Mouse (Mus musculus): ENCODE data around the gene Gm7361. TPM values are rescaled to one million over a fixed set of nuclear protein-coding genes. Genes with fewer than 3 reads are reported as not detected.

The Gm7361 gene
- under 1 TPM; 0.01 to 0.04 TPM for polyA plus RNA-seq (2012; fragmentation: generic; extraction: Trizol)

GRCm38 (mm10) chr5:26257391-26257790, at the start of gene Gm7361:
Gene Gm7361, plus strand, starts transcription at chr5:26257691.

Other genes with a start within 250 kb of the Gm7361 start
- gene Gm5862, start 234.8 kb upstream of the Gm7361 start, polyA plus RNA-seq (2012; fragmentation: generic; extraction: Trizol) = not detected
- gene Speer4a, start 218.1 kb upstream of the Gm7361 start, polyA plus RNA-seq (2012; fragmentation: generic; extraction: Trizol) = not detected
- gene Gm7347, start 199.1 kb upstream of the Gm7361 start, polyA plus RNA-seq (2012; fragmentation: generic; extraction: Trizol) = not detected
- gene Gm10471, start 168.4 kb upstream of the Gm7361 start, polyA plus RNA-seq (2012; fragmentation: generic; extraction: Trizol) = not detected
- under 1 TPM; 0.04 TPM for gene 5031410I06Rik, start 152.3 kb upstream of the Gm7361 start, polyA plus RNA-seq (2012; fragmentation: generic; extraction: Trizol)
- not detected for gene Gm10220, start 136.3 kb upstream of the Gm7361 start, polyA plus RNA-seq (2012; fragmentation: generic; extraction: Trizol)

All from C3H10T1/2 (cell line).